Mouse (Mus musculus): Measurements from ENCODE around the gene Mfsd1.
A peak's percentile ranks its signal among the peaks of the same experiment; 100 is the strongest.

GRCm38 (mm10) chr3:67572918-67573317 lies 9.6 kb upstream of the Mfsd1 start:
- TF ChIP-seq CTCF (IDR thresholded peaks at IDR 0.05; ENCODE audit: low read depth, low read length) (peak; percentile 65), POLR2A (IDR thresholded peaks at IDR 0.05; ENCODE audit: insufficient read depth, low read length) (no peak), EP300 (IDR thresholded peaks at IDR 0.05; ENCODE audit: insufficient read depth, low read depth, low read length) (no peak)

All from ES-Bruce4 (cell line).